Mouse (Mus musculus): ENCODE data around the gene Uhrf1. TPM values are rescaled to one million over a fixed set of nuclear protein-coding genes. Genes with fewer than 3 reads are reported as not detected.

Uhrf1 gene
- polyA plus RNA-seq, 1 experiment, result 18.4 TPM

- H3K4me2 ChIP-seq (ENCODE audit: low read depth), result no peak overlapping the region
- H3ac ChIP-seq (ENCODE audit: control insufficient read depth, insufficient read length), result no peak overlapping the region
- H3K36me3 ChIP-seq (ENCODE audit: control insufficient read depth, insufficient read depth), result no peaks in the 10 kb centered on the region
- H3K27me3 ChIP-seq (ENCODE audit: control insufficient read depth, insufficient read depth, insufficient read length), result no peaks in the 10 kb centered on the region
- no peak overlapping the region for H3K4me3 ChIP-seq
- no peaks in the 10 kb centered on the region for H3K79me2 ChIP-seq (ENCODE audit: control insufficient read depth, insufficient read depth)
- TF ChIP-seq MAX (IDR thresholded peaks at IDR 0.05; ENCODE audit: low read depth) (no peak), MYOD1 (IDR thresholded peaks at IDR 0.05; ENCODE audit: control insufficient read depth in 1 of 3, insufficient read length in 2 of 3, low read depth in 2 of 3) (peak; percentile 31 to 98 (median 83)), MYOG (IDR thresholded peaks at IDR 0.05; ENCODE audit: control insufficient read depth in 1 of 3, insufficient read depth in 1 of 3, insufficient read length in 2 of 3, low read depth in 2 of 3) (peak in 2 of 3 experiments; percentile 5 to 45)
Observed at GRCm38 (mm10) chr17:56372109-56372508, 69.0 kb downstream of the Uhrf1 start.

Other genes starting within 250 kb of the Uhrf1 start
- 54.3 TPM for gene Ubxn6, start 228.3 kb upstream of the Uhrf1 start, polyA plus RNA-seq (2012; fragmentation: generic; extraction: Trizol)
- 56.4 TPM for gene Hdgfl2, start 223.7 kb upstream of the Uhrf1 start, polyA plus RNA-seq (2012; fragmentation: generic; extraction: Trizol)
- gene Plin4, start 193.5 kb upstream of the Uhrf1 start, polyA plus RNA-seq (2012; fragmentation: generic; extraction: Trizol), result 0.30 TPM
- 0.06 TPM for gene Plin5, start 185.7 kb upstream of the Uhrf1 start, polyA plus RNA-seq (2012; fragmentation: generic; extraction: Trizol)
- 0.04 TPM for gene Lrg1, start 181.3 kb upstream of the Uhrf1 start, polyA plus RNA-seq (2012; fragmentation: generic; extraction: Trizol)
- 1.4 TPM for gene Sema6b, start 163.0 kb upstream of the Uhrf1 start, polyA plus RNA-seq (2012; fragmentation: generic; extraction: Trizol)
- gene Tnfaip8l1, start 140.8 kb upstream of the Uhrf1 start, polyA plus RNA-seq (2012; fragmentation: generic; extraction: Trizol), result 2.3 TPM
- 73.9 TPM for gene Mydgf, start 119.4 kb upstream of the Uhrf1 start, polyA plus RNA-seq (2012; fragmentation: generic; extraction: Trizol)
- gene Dpp9, start 84.4 kb upstream of the Uhrf1 start, polyA plus RNA-seq (2012; fragmentation: generic; extraction: Trizol), result 37.1 TPM
- 43.6 TPM for gene Fem1a, start 46.5 kb upstream of the Uhrf1 start, polyA plus RNA-seq (2012; fragmentation: generic; extraction: Trizol)
- gene Ticam1, start 26.5 kb upstream of the Uhrf1 start, polyA plus RNA-seq (2012; fragmentation: generic; extraction: Trizol), result 9.1 TPM
- gene Plin3, start 10.4 kb upstream of the Uhrf1 start, polyA plus RNA-seq (2012; fragmentation: generic; extraction: Trizol), result 44.8 TPM
- not detected for gene Arrdc5, start 3.0 kb upstream of the Uhrf1 start, polyA plus RNA-seq (2012; fragmentation: generic; extraction: Trizol)
- gene Kdm4b, start 22.7 kb downstream of the Uhrf1 start, polyA plus RNA-seq (2012; fragmentation: generic; extraction: Trizol), result 31.3 TPM
- 116 TPM for gene Ptprs, start 173.2 kb downstream of the Uhrf1 start, polyA plus RNA-seq (2012; fragmentation: generic; extraction: Trizol)
- gene Znrf4, start 209.1 kb downstream of the Uhrf1 start, polyA plus RNA-seq (2012; fragmentation: generic; extraction: Trizol), result not detected